In the genomic region with DNA sequence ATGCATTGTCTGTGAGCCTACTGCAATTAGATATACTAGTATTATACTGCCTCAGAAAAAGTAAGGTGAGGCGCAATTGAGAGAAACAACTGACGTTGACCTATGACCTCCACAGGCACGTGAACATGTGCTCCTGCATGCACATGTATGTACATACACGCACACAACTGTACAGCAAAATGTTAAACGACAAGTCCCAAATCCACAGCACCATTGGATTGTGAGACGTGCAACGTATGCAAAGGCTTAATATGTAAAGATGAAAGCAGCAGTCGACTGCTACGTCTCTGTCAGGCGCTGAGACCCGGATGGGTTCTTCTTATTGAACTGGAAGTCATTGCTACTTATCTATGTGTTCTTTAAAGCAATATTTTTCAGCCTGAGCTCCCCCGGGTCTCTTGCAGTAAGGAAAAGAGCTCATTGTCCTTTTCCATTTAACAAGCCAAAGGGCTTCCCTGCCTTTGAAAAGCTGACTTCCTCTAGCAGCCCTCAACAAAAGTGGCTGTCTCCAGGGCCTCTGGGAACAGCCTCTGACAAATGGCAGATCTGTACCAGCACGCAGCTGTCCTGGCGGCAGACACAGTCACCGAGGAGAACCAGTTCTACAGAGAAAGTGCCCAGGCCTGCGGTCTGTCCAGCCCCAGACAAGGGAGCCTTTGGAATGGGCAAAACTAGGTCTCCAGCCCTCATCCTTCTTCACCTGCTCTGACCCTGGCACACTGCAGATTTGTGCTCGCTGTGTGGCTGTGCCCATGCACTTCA, we compare ENCODE assay signal across 7 mouse cellular contexts. TPM values are rescaled to one million over a fixed set of nuclear protein-coding genes. Genes with fewer than 3 reads are reported as not detected.
A peak's percentile ranks its signal among the peaks of the same experiment; 100 is the strongest.
DNase-seq lines count a peak whose midpoint lies in the region; ATAC-seq and TF ChIP-seq lines count a peak whose summit lies in the region.

No protein-coding gene starts in this region.

- no peak for TF ChIP-seq CTCF in heart, postnatal 0 days (IDR thresholded peaks at IDR 0.05; ENCODE audit: low read depth)
- no peak for TF ChIP-seq CTCF in lung, postnatal 0 days (IDR thresholded peaks at IDR 0.05)

- no peaks in the 10 kb centered on the region for H3K27me3 ChIP-seq in heart, postnatal 0 days (ENCODE audit: control insufficient read depth, insufficient read depth, low read length)
- H3K27me3 ChIP-seq in midbrain, embryonic 11.5 days (ENCODE audit: control insufficient read depth, insufficient read depth, low read length): no peaks in the 10 kb centered on the region
- no peaks in the 10 kb centered on the region for H3K27me3 ChIP-seq in lung, postnatal 0 days (replicated peaks; ENCODE audit: insufficient read depth, low read length)

- H3K4me3 ChIP-seq in heart, postnatal 0 days (ENCODE audit: low read depth, low read length): no peak overlapping the region
- no peak overlapping the region for H3K4me3 ChIP-seq in midbrain, embryonic 11.5 days (ENCODE audit: low read depth, low read length)
- no peak overlapping the region for H3K4me3 ChIP-seq in lung, postnatal 0 days (ENCODE audit: low read depth, low read length)

- no peak overlapping the region for H3K9ac ChIP-seq in heart, postnatal 0 days (replicated peaks; ENCODE audit: low read depth, low read length)
- no peak overlapping the region for H3K9ac ChIP-seq in midbrain, embryonic 11.5 days (ENCODE audit: low read length)
- H3K9ac ChIP-seq in lung, postnatal 0 days (replicated peaks; ENCODE audit: low read depth): no peak overlapping the region

- peak overlapping the region; percentile 49 for H3K27ac ChIP-seq in heart, postnatal 0 days (ENCODE audit: low read depth)
- peak overlapping the region; percentile 28; the same call in 1 of the 2 replicates for H3K27ac ChIP-seq in midbrain, embryonic 11.5 days (ENCODE audit: low read depth, low read length)
- H3K27ac ChIP-seq in lung, postnatal 0 days (ENCODE audit: low read length): no peak overlapping the region

- TF ChIP-seq EP300 in heart, postnatal 0 days (IDR thresholded peaks at IDR 0.05; ENCODE audit: low read depth): no peak
- TF ChIP-seq EP300 in lung, postnatal 0 days (IDR thresholded peaks at IDR 0.05): no peak

- WGBS in heart, postnatal 0 days: 53% methylated on average over 17 of the region's 17 CpGs
- 68% methylated on average over 17 of the region's 17 CpGs for WGBS in midbrain, embryonic 11.5 days
- WGBS in lung, postnatal 0 days: 63% methylated on average over 17 of the region's 17 CpGs

- no peaks in the 10 kb centered on the region for H3K9me3 ChIP-seq in heart, postnatal 0 days (replicated peaks; ENCODE audit: control insufficient read depth, low read length)
- no peaks in the 10 kb centered on the region for H3K9me3 ChIP-seq in midbrain, embryonic 11.5 days (ENCODE audit: control insufficient read depth, low read length)
- no peaks in the 10 kb centered on the region for H3K9me3 ChIP-seq in lung, postnatal 0 days (ENCODE audit: low read length)

- H3K4me1 ChIP-seq in heart, postnatal 0 days (ENCODE audit: control insufficient read depth, insufficient read depth): peaks cover 10% of the 10 kb centered on the region
- peaks cover 10% of the 10 kb centered on the region; the same call in 1 of the 2 replicates for H3K4me1 ChIP-seq in midbrain, embryonic 11.5 days (ENCODE audit: control insufficient read depth, insufficient read depth, low read length)
- no peaks in the 10 kb centered on the region for H3K4me1 ChIP-seq in lung, postnatal 0 days (ENCODE audit: insufficient read depth, low read depth, low read length)

- peak; percentile 39 for DNase-seq in layer of hippocampus, adult 11-12 months (ENCODE audit: low spot score)
- DNase-seq in layer of hippocampus, adult 9-10 months (ENCODE audit: low spot score): no peak
- DNase-seq in heart, postnatal 0 days (ENCODE audit: low spot score): no peak
- peak; percentile 80 for DNase-seq in midbrain, embryonic 11.5 days (ENCODE audit: low spot score, missing footprints)
- DNase-seq in lung, postnatal 0 days (ENCODE audit: low spot score): no peak
- no peak for DNase-seq in urinary bladder, adult 18-20 months (ENCODE audit: low spot score in 2 of 2)

- no peaks in the 10 kb centered on the region for H3K36me3 ChIP-seq in heart, postnatal 0 days (replicated peaks; ENCODE audit: control insufficient read depth, insufficient read depth, low read length)
- H3K36me3 ChIP-seq in midbrain, embryonic 11.5 days (ENCODE audit: control insufficient read depth, insufficient read depth, low read length): no peaks in the 10 kb centered on the region
- no peaks in the 10 kb centered on the region for H3K36me3 ChIP-seq in lung, postnatal 0 days (ENCODE audit: insufficient read depth, low read length)

- no peak overlapping the region for H3K4me2 ChIP-seq in heart, postnatal 0 days (ENCODE audit: low read depth, low read length)
- H3K4me2 ChIP-seq in midbrain, embryonic 11.5 days: no peak overlapping the region
- H3K4me2 ChIP-seq in lung, postnatal 0 days (replicated peaks; ENCODE audit: low read depth, low read length): no peak overlapping the region

- no peak for ATAC-seq in heart, postnatal 0 days (ENCODE audit: insufficient read depth, low read depth)
- ATAC-seq in midbrain, embryonic 11.5 days (ENCODE audit: low FRiP score): 0 out of 2 replicates have a peak, but pooled peaks have one; percentile 27
- no peak for ATAC-seq in lung, postnatal 0 days
- no peak for ATAC-seq in megakaryocyte progenitor cell, adult 5-6 weeks (replicated peaks; ENCODE audit: poor library complexity)

RNA-seq across cellular contexts. Expression of a gene that starts 33.8 kb away (rescaled TPM):
- total RNA-seq in heart, postnatal 0 days (2014; rRNA removed; ENCODE audit: low replicate concordance): 35.0 and 38.1 TPM in 2 replicates
- polyA plus RNA-seq in heart, postnatal 0 days (2015; fragmentation: Nextera tagmentation; extraction: Ambion mirVana): 8.2 and 8.9 TPM in 2 replicates
- 21.7 and 22.7 TPM in 2 replicates for polyA plus RNA-seq in midbrain, embryonic 11.5 days (2014; fragmentation: Nextera tagmentation; extraction: Ambion mirVana)
- polyA plus RNA-seq in lung, postnatal 0 days (2015; fragmentation: Nextera tagmentation; extraction: Ambion mirVana): 9.0 and 10.9 TPM in 2 replicates
- total RNA-seq in megakaryocyte progenitor cell, adult 5-6 weeks (2015): 0.07 and 0.10 TPM in 2 replicates
- total RNA-seq in megakaryocyte progenitor cell, adult 5-6 weeks (2017): 0.54 and 0.91 TPM in 2 replicates

Comparison
In these comparisons a context has a peak if more than half of its experiments do, and no peak if none do; other contexts are left out.
1. DNase-seq: peak in layer of hippocampus, adult 11-12 months (single experiment) and midbrain, embryonic 11.5 days (single experiment); none in layer of hippocampus, adult 9-10 months (single experiment), heart, postnatal 0 days (single experiment), lung, postnatal 0 days (single experiment) and urinary bladder, adult 18-20 months (0 of 2).